Mouse (Mus musculus) ES-CJ7 (cell line): Measurements from ENCODE around the gene Babam2.

Experiments used
- DNase-seq: peaks from one replicate; pipeline ENCODE4 v3.0.0; 2011; ENCODE audit warnings: low read depth, low spot score

The Babam2 gene

GRCm38 (mm10) chr5:31697644-31698296, at the start of gene Babam2:
Gene Babam2, plus strand, starts transcription at chr5:31697684.
- peak; percentile 83 for DNase-seq

DNA sequence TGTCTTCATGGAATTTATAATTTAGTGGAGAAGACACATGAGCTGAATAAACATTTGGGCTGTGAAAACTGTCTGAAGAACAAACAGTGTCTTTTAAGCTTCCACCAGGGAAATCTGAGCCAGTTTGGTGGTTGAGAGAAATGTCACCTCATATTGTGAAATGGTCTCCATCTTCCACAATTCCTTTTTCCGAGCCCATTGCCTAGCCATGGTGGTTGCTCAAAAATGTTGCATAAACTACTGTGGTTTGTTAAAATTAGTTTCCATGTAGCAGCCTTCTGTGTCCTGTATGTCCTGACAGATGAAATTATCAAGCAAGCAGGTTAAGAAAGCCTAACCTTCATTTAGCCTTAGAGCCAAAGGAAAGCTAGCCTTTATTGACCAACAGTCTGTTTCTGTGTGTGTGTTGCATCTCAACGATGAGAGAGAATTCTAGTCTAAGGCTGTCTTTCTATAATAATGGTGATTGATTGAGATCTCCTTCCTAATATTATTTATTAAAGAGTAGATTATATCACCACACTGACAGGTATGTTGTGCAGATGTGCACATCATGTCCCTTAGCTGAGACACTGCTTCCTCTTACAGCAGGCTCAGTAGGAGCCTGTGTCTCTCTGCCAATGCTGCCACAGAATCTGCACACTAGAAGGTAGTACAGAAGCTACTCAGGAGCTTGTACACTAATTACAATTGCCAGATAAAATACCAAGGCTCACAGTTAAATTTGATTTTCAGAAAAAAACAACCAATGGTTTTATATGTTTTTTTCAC, 46.8 kb upstream of the Babam2 start:
- no peak for DNase-seq

GRCm38 (mm10) chr5:31655688-31656190, 41.7 kb upstream of the Babam2 start:
- no peak for DNase-seq

DNA sequence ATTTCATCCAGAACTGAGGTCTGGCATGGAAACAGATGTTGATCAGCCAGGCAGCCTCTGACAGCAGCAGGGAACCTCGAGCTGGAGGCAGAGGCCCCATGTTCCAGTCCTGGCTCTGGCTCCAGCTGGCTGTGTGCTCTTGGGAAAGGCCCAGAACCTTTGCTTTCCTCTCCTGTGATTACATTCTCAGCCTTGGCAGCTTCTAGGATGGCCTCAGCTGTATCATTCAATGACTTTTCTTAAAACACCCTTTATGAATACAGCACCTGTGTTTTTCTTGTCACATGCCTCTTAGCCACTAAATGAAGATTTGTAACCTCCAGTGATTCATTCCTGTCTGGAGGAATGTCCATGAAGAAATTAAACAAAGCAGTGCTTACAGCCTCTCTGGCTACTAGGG, 31.3 kb upstream of the Babam2 start:
- no peak for DNase-seq

DNA sequence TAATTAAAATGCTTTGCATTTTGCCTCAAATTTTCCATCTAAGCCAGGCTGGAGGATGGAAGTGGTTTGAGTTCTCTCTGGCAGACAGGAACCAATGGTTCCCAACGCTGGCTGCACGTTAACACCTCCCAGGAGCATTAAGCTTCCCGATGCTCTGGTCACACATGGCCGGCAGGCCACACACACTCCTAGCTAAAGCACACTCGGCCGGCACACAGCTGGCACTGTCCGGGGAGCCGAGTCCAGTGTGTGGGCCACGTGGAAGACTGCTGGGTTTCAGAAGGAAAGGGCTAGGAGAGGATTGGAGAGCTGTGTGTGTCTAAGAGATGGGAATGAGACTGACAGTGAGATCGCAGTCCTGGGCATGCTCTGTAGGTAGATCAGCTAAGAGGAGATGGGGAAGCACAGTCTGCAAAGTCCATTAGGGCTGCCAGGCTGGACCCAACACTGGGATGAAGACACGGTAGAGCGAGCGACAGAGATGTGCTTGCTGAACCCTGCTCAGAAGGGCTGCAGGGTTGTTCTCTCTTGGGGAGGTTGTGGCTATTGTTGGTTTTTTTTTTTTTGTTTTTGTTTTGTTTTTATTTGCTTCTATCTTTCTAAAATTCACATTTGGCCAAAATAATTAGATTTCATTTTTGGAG, 29.0 kb upstream of the Babam2 start:
- no peak for DNase-seq

GRCm38 (mm10) chr5:31669984-31670383, 27.5 kb upstream of the Babam2 start:
- DNase-seq, result no peak

GRCm38 (mm10) chr5:31671137-31671536, 26.3 kb upstream of the Babam2 start:
- DNase-seq, result no peak

- no peak for DNase-seq
Observed at GRCm38 (mm10) chr5:31673431-31673830, 24.1 kb upstream of the Babam2 start.

GRCm38 (mm10) chr5:31678000-31678399, 19.5 kb upstream of the Babam2 start:
- DNase-seq, result no peak

GRCm38 (mm10) chr5:31680183-31680582, 17.3 kb upstream of the Babam2 start:
- DNase-seq, result no peak

DNA sequence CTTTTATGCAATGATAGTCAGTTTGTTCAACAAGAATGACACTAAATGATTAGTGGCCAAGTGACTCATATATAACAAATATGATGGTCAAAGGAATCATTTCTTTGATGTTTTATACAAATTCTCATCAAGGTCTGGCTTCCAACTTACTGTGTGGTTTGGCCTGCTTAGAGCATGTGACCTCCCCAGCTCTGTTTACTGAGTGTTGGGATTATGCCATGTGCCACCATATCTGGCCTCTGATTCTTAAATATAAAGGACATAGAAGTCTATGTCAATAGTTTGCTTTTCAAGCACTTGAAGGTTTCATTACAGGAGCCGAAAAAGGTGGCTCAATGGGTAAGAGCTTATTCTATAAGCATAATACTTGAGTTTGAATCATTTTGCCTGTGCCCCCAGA, 15.2 kb upstream of the Babam2 start:
- DNase-seq, result no peak

GRCm38 (mm10) chr5:31686040-31686439, 11.4 kb upstream of the Babam2 start:
- DNase-seq, result no peak

DNA sequence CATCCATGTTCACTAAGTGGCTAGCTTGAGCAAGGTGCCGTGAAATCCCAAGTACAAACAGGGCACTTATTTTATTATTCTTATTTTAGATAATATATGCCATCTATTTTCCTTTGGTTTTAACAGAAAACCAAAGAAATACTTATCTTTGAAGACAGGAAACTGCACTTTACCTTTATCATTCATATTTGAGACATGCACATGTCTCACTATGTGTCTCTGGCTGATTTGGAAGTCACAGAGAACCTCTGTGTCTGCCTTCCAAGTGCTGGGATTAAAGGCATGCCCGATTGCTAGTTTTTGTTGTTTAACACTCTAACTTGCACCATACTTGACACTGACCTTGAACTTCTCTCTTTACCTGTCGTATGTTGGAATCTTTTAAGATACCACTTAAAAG, 9.5 kb upstream of the Babam2 start:
- DNase-seq, result no peak

DNA sequence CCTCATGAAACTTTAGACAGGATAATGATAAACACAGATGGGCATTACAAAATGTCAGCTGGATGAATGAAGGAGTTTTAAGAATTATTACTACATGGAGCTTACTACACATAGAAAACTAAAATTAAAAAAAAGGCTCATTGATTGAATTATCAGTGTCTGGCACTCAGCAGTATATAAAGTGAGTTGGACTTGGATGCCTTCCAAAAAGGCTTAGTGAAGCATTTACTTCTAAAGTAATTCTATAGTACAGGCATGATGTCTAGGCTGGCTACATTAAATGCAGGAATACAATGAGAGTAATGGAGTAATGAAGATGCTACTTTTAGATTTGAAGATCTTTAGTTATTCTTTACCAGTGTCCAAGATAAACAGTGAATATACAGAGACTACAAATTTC, 4.3 kb upstream of the Babam2 start:
- DNase-seq, result no peak

- DNase-seq, result peak; percentile 16
Observed at GRCm38 (mm10) chr5:31696971-31697643, 377 bp upstream of the Babam2 start, which contains the start of gene Rbks. Gene Rbks, minus strand, starts transcription at chr5:31697627.

GRCm38 (mm10) chr5:31698297-31698726, 828 bp downstream of the Babam2 start:
- peak; percentile 81 for DNase-seq

DNA sequence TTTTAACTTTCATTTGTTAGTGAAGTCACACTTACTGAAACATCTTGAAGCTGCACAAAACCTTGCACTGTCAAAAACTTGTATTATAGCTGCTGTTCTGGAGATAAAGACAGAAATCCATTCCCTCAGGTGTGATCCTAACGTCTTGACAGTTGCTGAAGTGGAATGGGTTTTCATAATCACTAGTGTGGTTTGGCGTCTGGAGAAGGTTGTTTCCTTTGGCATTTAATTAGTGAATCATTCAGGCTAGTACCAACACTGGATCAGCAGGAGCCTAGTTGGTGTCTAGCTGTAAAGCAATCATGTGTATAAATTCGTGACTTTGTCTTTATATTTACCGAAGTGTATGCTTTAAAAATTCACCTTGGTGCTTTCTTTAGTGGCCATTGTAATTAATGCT, 1.4 kb downstream of the Babam2 start:
- no peak for DNase-seq

GRCm38 (mm10) chr5:31699397-31699796, 1.9 kb downstream of the Babam2 start:
- no peak for DNase-seq

DNA sequence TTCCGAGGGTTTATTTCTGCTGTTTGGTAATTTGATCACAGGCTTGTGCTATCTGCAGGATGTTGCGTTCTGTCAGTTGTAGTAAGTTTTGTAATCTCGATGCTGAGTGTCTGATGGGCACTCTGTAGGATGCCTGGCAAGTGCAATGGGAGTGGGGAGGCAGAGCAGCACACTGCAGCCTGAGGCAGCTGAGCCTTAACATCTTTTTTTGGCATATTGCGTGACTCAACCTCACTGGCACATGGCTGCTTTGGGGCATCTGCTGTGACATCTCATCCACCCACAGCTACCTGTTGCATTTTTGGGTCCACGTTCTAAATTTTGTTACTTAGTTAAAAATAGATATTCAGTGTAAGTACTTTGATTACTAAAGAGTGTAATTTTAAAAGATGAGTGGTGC, 7.5 kb downstream of the Babam2 start:
- DNase-seq, result no peak

DNA sequence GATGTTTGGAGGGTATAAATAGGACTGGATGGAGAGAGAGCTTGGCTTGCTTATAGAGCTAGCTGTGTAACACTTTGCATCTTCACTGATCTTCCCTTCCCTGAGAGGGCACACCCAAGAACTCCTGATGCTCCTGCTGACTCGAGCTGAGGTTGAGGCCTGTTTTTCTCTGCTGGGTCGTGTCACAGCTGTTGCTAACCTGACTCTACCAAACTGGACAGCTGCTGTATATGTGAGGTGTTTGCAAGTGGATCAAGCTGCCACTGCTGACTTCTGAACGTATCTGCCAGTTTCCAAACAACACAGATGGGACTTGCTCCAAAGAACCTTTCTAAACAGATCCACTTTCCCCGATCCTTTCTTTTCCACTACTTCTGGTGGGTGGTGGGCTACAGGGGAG, 9.3 kb downstream of the Babam2 start:
- no peak for DNase-seq

DNA sequence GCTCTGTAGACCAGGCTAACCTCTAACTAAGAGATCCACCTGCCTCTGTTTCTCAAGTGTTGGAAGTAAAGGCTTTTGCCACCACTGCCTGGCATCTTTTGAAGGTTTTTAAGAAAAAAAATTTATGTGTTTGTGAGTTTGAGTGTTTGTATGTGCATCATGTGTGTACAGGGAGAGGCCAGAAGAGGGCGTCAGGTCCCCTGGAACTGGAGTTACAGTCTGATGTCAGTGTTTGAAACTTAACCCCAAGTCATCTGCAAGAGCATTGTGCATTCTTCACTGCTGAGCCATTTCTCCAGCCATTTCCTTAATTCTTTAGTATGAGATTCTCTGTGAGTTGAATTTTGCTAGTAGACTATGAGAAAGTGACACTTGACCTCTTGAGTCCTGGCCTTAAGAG, 11.9 kb downstream of the Babam2 start:
- DNase-seq, result peak; percentile 38

DNA sequence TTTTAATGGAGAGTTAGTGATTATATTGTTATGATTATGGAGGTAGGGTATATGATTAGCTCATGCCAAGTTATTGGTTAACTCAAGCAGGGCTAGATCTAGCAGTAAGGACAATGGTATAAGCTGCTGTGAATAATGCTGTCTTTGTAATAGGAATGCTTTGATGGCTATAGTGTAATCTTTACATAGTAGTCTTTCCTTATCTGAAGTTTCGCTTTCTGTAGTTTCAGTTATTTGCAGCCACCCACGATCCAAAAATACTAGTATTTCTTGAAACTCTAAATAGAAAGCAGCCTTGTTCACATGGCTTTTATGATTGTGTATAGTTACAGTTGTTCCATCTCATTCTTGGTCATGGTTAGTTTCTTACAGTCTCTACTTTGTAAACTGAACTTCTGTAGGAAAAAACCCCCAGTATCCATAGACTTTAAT, 15.8 kb downstream of the Babam2 start:
- no peak for DNase-seq
